Mouse (Mus musculus) myocyte (in vitro differentiated cells): ENCODE data around the gene Galk2.

Experiments
- CEBPB ChIP-seq: IDR thresholded peaks from 2 replicates; pipeline ENCODE4 v1.6.1; 2011; ENCODE audit warnings: mild to moderate bottlenecking, moderate library complexity; ENCODE audit not compliant: poor library complexity, insufficient read depth, severe bottlenecking
- E2F4 ChIP-seq: IDR thresholded peaks from one replicate; pipeline ENCODE4 v1.6.1; 2011; ENCODE audit warnings: mild to moderate bottlenecking, control low read depth, moderate library complexity; ENCODE audit not compliant: insufficient read depth
- MAX ChIP-seq: IDR thresholded peaks from one replicate; pipeline ENCODE4 v1.6.1; 2011; ENCODE audit warnings: low read depth, mild to moderate bottlenecking, control low read depth
- MYOD1 ChIP-seq, 3 experiments: IDR thresholded peaks; one replicate each; pipeline ENCODE4 v1.6.1; 2011; ENCODE audit warnings: control low read depth in 2 of 3, low read depth in 2 of 3, mild to moderate bottlenecking in 2 of 3, moderate library complexity in 1 of 3; ENCODE audit not compliant: insufficient read length in 2 of 3, control insufficient read depth in 1 of 3
- MYOG ChIP-seq, 3 experiments: IDR thresholded peaks; one replicate each; pipeline ENCODE4 v1.6.1; 2011; ENCODE audit warnings: control low read depth in 2 of 3, low read depth in 2 of 3, mild to moderate bottlenecking in 2 of 3; ENCODE audit not compliant: insufficient read length in 2 of 3, control insufficient read depth in 1 of 3, insufficient read depth in 1 of 3
- POLR2A ChIP-seq: IDR thresholded peaks from one replicate; pipeline ENCODE4 v1.6.1; 2011; ENCODE audit warnings: low read depth, mild to moderate bottlenecking, control low read depth, moderate library complexity; ENCODE audit not compliant: insufficient read length
- POLR2AphosphoS2 ChIP-seq: IDR thresholded peaks from one replicate; pipeline ENCODE4 v1.6.1; 2011; ENCODE audit warnings: low read depth, control low read depth; ENCODE audit not compliant: insufficient read length
- SRF ChIP-seq: IDR thresholded peaks from one replicate; pipeline ENCODE4 v1.6.1; 2011; ENCODE audit warnings: low read depth; ENCODE audit not compliant: control insufficient read depth, insufficient read length
- TCF12 ChIP-seq: IDR thresholded peaks from one replicate; pipeline ENCODE4 v1.6.1; 2011; ENCODE audit warnings: mild to moderate bottlenecking, control low read depth; ENCODE audit not compliant: poor library complexity, insufficient read depth, severe bottlenecking
- USF1 ChIP-seq: IDR thresholded peaks from one replicate; pipeline ENCODE4 v1.6.1; 2011; ENCODE audit warnings: low read depth, mild to moderate bottlenecking, control low read depth, moderate library complexity

- TF ChIP-seq POLR2A (no peak), CEBPB (no peak), USF1 (no peak), MAX (no peak), POLR2AphosphoS2 (no peak), TCF12 (no peak), E2F4 (no peak), SRF (no peak), MYOG (IDR thresholded peaks at IDR 0.05; ENCODE audit: control insufficient read depth in 1 of 3, insufficient read depth in 1 of 3, insufficient read length in 2 of 3, low read depth in 2 of 3) (no peak), MYOD1 (IDR thresholded peaks at IDR 0.05; ENCODE audit: control insufficient read depth in 1 of 3, insufficient read length in 2 of 3, low read depth in 2 of 3) (no peak)
These were observed 77.5 kb downstream of the Galk2 start for GRCm38 (mm10) chr2:125936396-125936795.
